Mouse (Mus musculus): ENCODE data around the gene Mrpl41.

Gene Mrpl41

GRCm38 (mm10) chr2:24935057-24935796 lies 39.7 kb downstream of the Mrpl41 start, which contains the start of gene Arrdc1:
TSS of gene Arrdc1 (minus strand) at chr2:24935252.
- peak; percentile 89 for DNase-seq (ENCODE audit: low spot score)

DNA sequence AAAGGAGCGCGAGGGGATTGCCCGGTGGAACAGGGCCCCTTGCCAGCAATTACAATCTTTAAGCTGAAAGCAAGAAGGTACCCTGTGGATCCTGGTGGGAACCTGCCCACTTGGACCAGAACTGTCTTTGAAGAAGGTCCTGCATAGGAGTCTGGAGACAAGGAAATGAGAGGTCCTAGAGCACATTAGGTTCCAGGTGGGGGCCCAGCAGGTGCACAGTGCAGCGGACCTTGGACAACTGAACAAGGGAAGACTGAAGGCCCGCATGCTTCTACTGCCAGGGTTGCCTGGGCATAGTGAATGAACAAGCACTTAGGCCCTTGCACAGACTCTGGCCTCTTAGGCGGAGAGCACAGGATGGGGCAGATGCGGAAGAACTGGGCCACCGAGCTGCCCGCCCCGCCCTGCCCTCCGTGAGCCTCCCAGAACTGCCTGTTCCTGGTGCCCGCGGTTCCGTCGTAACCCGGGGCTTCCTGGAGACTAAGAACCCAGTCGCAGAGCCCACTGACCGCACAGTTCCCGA lies 40.4 kb downstream of the Mrpl41 start:
- DNase-seq (ENCODE audit: low spot score): no peak

- no peak for DNase-seq (ENCODE audit: low spot score)
Measured at GRCm38 (mm10) chr2:24929593-24929992, 45.3 kb downstream of the Mrpl41 start.

GRCm38 (mm10) chr2:24929119-24929518 lies 45.8 kb downstream of the Mrpl41 start:
- DNase-seq (ENCODE audit: low spot score): no peak

GRCm38 (mm10) chr2:24927810-24928479 lies 47.0 kb downstream of the Mrpl41 start:
- DNase-seq (ENCODE audit: low spot score): peak; percentile 38

- no peak for DNase-seq (ENCODE audit: low spot score)
Measured at GRCm38 (mm10) chr2:24926965-24927358, 47.9 kb downstream of the Mrpl41 start.

DNA sequence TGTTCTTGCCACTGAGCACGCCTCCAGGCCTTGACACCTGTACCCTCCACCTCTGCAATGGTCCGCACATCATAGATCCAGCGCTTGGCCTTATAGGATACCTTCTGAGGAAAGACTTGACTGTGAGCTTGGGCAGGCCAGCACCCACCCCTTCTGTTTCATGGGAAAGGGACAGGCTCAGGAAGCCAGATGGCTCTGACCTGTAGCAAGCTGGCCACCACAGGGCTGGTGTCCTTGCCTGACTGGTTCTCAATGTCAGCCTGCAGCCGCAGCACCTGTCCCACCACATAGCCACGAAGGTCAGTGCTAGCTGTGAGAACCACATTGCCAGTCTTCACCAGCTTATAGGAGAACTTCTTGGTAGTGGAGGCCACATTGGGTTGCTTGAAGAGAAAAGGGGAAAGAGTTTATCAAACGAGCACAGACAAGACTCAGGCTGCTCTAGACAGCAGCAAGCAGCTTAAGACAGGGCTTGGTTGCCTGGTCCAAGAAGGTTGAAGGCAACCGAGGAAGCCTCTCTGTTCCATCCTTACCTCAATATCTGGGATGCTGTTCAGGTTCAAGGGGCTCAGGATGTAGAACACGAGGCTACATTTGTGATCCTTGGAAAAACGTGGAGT lies 48.4 kb downstream of the Mrpl41 start:
- DNase-seq (ENCODE audit: low spot score): no peak

- no peak for DNase-seq (ENCODE audit: low spot score)
Measured at GRCm38 (mm10) chr2:24925284-24925683, 49.6 kb downstream of the Mrpl41 start.

Measured in urinary bladder, postnatal 25 days (tissue).